Mouse (Mus musculus): Measurements from ENCODE around the gene Retn. TPM values are rescaled to one million over a fixed set of nuclear protein-coding genes. Genes with fewer than 3 reads are reported as not detected.

The Retn gene
- total RNA-seq, 2 experiments from 2014 or later = 0.32 to 0.54 TPM

DNA sequence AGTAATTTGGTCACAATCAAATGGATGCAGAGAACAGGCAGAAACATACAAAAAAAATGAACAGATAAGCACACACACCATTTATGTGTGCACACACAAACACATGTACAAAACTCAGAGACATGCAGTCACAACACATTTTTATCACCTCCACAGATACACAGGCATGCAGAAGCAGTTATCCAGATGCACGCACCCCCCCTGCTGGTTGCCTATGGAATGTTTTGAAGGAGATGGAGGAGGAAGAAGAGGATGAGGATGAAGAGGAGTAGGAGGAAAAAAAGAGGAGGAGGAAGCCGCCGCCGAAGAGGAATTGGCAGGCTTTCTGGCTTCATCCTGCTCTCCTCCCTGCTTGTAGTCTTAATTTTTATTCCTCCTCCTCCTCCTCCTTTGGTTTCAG is 50.1 kb downstream of the Retn start:
- peak in 1 of 2 experiments; percentile 46 for DNase-seq (ENCODE audit: extremely low spot score in 1 of 2, low spot score in 1 of 2)

DNA sequence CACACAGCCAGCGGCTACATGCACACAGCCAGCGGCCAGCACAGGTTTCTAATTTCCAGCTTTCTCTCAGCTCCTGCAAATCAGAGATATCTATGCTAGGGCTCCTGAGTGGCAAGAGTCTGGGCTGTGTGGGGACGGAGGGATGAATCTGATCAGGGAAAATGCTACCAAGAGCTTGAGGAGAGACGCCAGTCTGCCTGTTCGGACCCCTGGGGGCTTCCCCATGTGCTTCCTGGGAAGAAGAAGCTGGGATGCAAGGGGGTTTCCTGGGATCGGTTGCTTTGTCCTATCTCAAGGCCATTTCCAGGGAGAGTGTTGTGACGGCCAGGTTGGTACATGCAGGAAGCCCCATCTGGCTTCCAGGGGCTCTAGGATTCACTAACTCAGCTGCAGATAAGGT is 52.0 kb downstream of the Retn start:
- no peak for DNase-seq (ENCODE audit: extremely low spot score in 1 of 2, low spot score in 1 of 2)

Other genes starting within 250 kb of the Retn start
- 1 to 10 TPM in 1 of 2 experiments, under 1 TPM in 1; 0.59 to 1.2 TPM for gene Pex11g, start 188.1 kb upstream of the Retn start, total RNA-seq (2021)
- under 1 TPM; 0.23 to 0.30 TPM for gene Tex45, start 184.9 kb upstream of the Retn start, total RNA-seq (2021)
- 10 to 100 TPM; 29.0 to 32.5 TPM for gene Zfp358, start 162.6 kb upstream of the Retn start, total RNA-seq (2021)
- gene Mcoln1, start 155.3 kb upstream of the Retn start, total RNA-seq (2021) = 10 to 100 TPM; 72.7 to 85.3 TPM
- 10 to 100 TPM; 59.1 to 77.1 TPM for gene Pnpla6, start 140.4 kb upstream of the Retn start, total RNA-seq (2021)
- gene C330021F23Rik, start 87.8 kb upstream of the Retn start, total RNA-seq (2021) = not detected
- 10 to 100 TPM; 35.5 to 38.1 TPM for gene Camsap3, start 68.5 kb upstream of the Retn start, total RNA-seq (2021)
- gene Xab2, start 34.5 kb upstream of the Retn start, total RNA-seq (2021) = 10 to 100 TPM; 37.8 to 41.5 TPM
- gene Pet100, start 34.2 kb upstream of the Retn start, total RNA-seq (2021) = 10 to 100 TPM; 82.1 to 87.9 TPM
- under 1 TPM in 1 of 2 experiments, not detected in 1; 0.66 TPM for gene Pcp2, start 30.2 kb upstream of the Retn start, total RNA-seq (2021)
- 10 to 100 TPM; 31.2 to 42.2 TPM for gene Stxbp2, start 24.8 kb upstream of the Retn start, total RNA-seq (2021)
- not detected for gene Mcemp1, start 10.0 kb downstream of the Retn start, total RNA-seq (2021)
- 10 to 100 TPM; 22.4 to 23.5 TPM for gene Fcor, start 16.6 kb downstream of the Retn start, total RNA-seq (2021)
- 10 to 100 TPM; 26.5 to 32.9 TPM for gene Trappc5, start 20.5 kb downstream of the Retn start, total RNA-seq (2021)
- gene Fcer2a, start 38.4 kb downstream of the Retn start, total RNA-seq (2021) = not detected
- gene Clec4g, start 64.9 kb downstream of the Retn start, total RNA-seq (2021) = not detected
- gene Cd209a, start 93.2 kb downstream of the Retn start, total RNA-seq (2021) = not detected
- not detected for gene Cd209e, start 198.5 kb downstream of the Retn start, total RNA-seq (2021)
- gene Cd209d, start 222.8 kb downstream of the Retn start, total RNA-seq (2021) = not detected

All from layer of hippocampus, postnatal 25 days (tissue).